Mouse (Mus musculus): ENCODE data around the gene Lsm14a.
"Not testable (repeated sequence)": the region's sequence is repeated elsewhere in the genome, so short reads cannot be mapped to it uniquely, and the experiment has no call there.

The Lsm14a gene

GRCm38 (mm10) chr7:34340841-34341240 lies 52.3 kb downstream of the Lsm14a start:
- Histone ChIP-seq H3K27me3 (ENCODE audit: control insufficient read depth, insufficient read depth, low read length, poor library complexity, severe bottlenecking) (no peaks in the 10 kb centered on the region), H3K36me3 (ENCODE audit: control insufficient read depth, insufficient read depth, low read length, poor library complexity, severe bottlenecking) (no peaks in the 10 kb centered on the region; the same call in none of the 2 replicates)
- no peak for DNase-seq (ENCODE audit: low read depth, low spot score)

- no peaks in the 10 kb centered on the region for H3K27me3 ChIP-seq (ENCODE audit: control insufficient read depth, insufficient read depth, low read length, poor library complexity, severe bottlenecking)
- H3K36me3 ChIP-seq (ENCODE audit: control insufficient read depth, insufficient read depth, low read length, poor library complexity, severe bottlenecking) = no peaks in the 10 kb centered on the region; the same call in none of the 2 replicates
- no peak for DNase-seq (ENCODE audit: low read depth, low spot score)
These were observed 54.0 kb downstream of the Lsm14a start for GRCm38 (mm10) chr7:34339164-34339489.

GRCm38 (mm10) chr7:34338445-34339163 lies 54.5 kb downstream of the Lsm14a start:
- Histone ChIP-seq H3K27me3 (ENCODE audit: control insufficient read depth, insufficient read depth, low read length, poor library complexity, severe bottlenecking) (no peaks in the 10 kb centered on the region), H3K36me3 (ENCODE audit: control insufficient read depth, insufficient read depth, low read length, poor library complexity, severe bottlenecking) (no peaks in the 10 kb centered on the region; the same call in none of the 2 replicates)
- DNase-seq (ENCODE audit: low read depth, low spot score) = no peak

GRCm38 (mm10) chr7:34337268-34337667 lies 55.8 kb downstream of the Lsm14a start:
- Histone ChIP-seq H3K36me3 (ENCODE audit: control insufficient read depth, insufficient read depth, low read length, poor library complexity, severe bottlenecking) (no peaks in the 10 kb centered on the region; the same call in 1 of the 2 replicates), H3K27me3 (ENCODE audit: control insufficient read depth, insufficient read depth, low read length, poor library complexity, severe bottlenecking) (no peaks in the 10 kb centered on the region)
- peak; percentile 35 for DNase-seq (ENCODE audit: low read depth, low spot score)

GRCm38 (mm10) chr7:34336545-34336944 lies 56.6 kb downstream of the Lsm14a start:
- not testable (repeated sequence) for DNase-seq (ENCODE audit: low read depth, low spot score); H3K27me3 ChIP-seq (ENCODE audit: control insufficient read depth, insufficient read depth, low read length, poor library complexity, severe bottlenecking); H3K36me3 ChIP-seq (ENCODE audit: control insufficient read depth, insufficient read depth, low read length, poor library complexity, severe bottlenecking)

- Histone ChIP-seq H3K36me3 (ENCODE audit: control insufficient read depth, insufficient read depth, low read length, poor library complexity, severe bottlenecking) (no peaks in the 10 kb centered on the region), H3K27me3 (ENCODE audit: control insufficient read depth, insufficient read depth, low read length, poor library complexity, severe bottlenecking) (no peaks in the 10 kb centered on the region)
- DNase-seq (ENCODE audit: low read depth, low spot score) = no peak
These were observed 65.6 kb downstream of the Lsm14a start for GRCm38 (mm10) chr7:34327493-34327892.

GRCm38 (mm10) chr7:34324857-34325256 lies 68.3 kb downstream of the Lsm14a start:
- Histone ChIP-seq H3K36me3 (ENCODE audit: control insufficient read depth, insufficient read depth, low read length, poor library complexity, severe bottlenecking) (no peaks in the 10 kb centered on the region), H3K27me3 (ENCODE audit: control insufficient read depth, insufficient read depth, low read length, poor library complexity, severe bottlenecking) (no peaks in the 10 kb centered on the region)
- no peak for DNase-seq (ENCODE audit: low read depth, low spot score)

- Histone ChIP-seq H3K27me3 (ENCODE audit: control insufficient read depth, insufficient read depth, low read length, poor library complexity, severe bottlenecking) (no peaks in the 10 kb centered on the region), H3K36me3 (ENCODE audit: control insufficient read depth, insufficient read depth, low read length, poor library complexity, severe bottlenecking) (no peaks in the 10 kb centered on the region)
- no peak for DNase-seq (ENCODE audit: low read depth, low spot score)
These were observed 69.1 kb downstream of the Lsm14a start for GRCm38 (mm10) chr7:34324005-34324404.

- no peaks in the 10 kb centered on the region for H3K27me3 ChIP-seq (ENCODE audit: control insufficient read depth, insufficient read depth, low read length, poor library complexity, severe bottlenecking)
- no peak for DNase-seq (ENCODE audit: low read depth, low spot score)
These were observed 69.8 kb downstream of the Lsm14a start for GRCm38 (mm10) chr7:34323351-34323750.

GRCm38 (mm10) chr7:34321958-34322357 lies 71.2 kb downstream of the Lsm14a start:
- DNase-seq (ENCODE audit: low read depth, low spot score) = no peak
- no peaks in the 10 kb centered on the region for H3K36me3 ChIP-seq (ENCODE audit: control insufficient read depth, insufficient read depth, low read length, poor library complexity, severe bottlenecking)

More at GRCm38 (mm10) chr7:34323351-34323750, 69.8 kb downstream of the Lsm14a start:
- H3K36me3 ChIP-seq (ENCODE audit: control insufficient read depth, insufficient read depth, low read length, poor library complexity, severe bottlenecking) = no peaks in the 10 kb centered on the region

GRCm38 (mm10) chr7:34321119-34321518 lies 72.0 kb downstream of the Lsm14a start:
- no peaks in the 10 kb centered on the region for H3K36me3 ChIP-seq (ENCODE audit: control insufficient read depth, insufficient read depth, low read length, poor library complexity, severe bottlenecking)
- no peak for DNase-seq (ENCODE audit: low read depth, low spot score)
- no peaks in the 10 kb centered on the region for H3K27me3 ChIP-seq (ENCODE audit: control insufficient read depth, insufficient read depth, low read length, poor library complexity, severe bottlenecking)

More at GRCm38 (mm10) chr7:34321958-34322357, 71.2 kb downstream of the Lsm14a start:
- no peaks in the 10 kb centered on the region for H3K27me3 ChIP-seq (ENCODE audit: control insufficient read depth, insufficient read depth, low read length, poor library complexity, severe bottlenecking)

- DNase-seq (ENCODE audit: low read depth, low spot score) = no peak
- H3K36me3 ChIP-seq (ENCODE audit: control insufficient read depth, insufficient read depth, low read length, poor library complexity, severe bottlenecking) = no peaks in the 10 kb centered on the region
- no peaks in the 10 kb centered on the region for H3K27me3 ChIP-seq (ENCODE audit: control insufficient read depth, insufficient read depth, low read length, poor library complexity, severe bottlenecking)
These were observed 73.2 kb downstream of the Lsm14a start for GRCm38 (mm10) chr7:34319957-34320356.

GRCm38 (mm10) chr7:34319123-34319522 lies 74.0 kb downstream of the Lsm14a start:
- no peak for DNase-seq (ENCODE audit: low read depth, low spot score)
- H3K36me3 ChIP-seq (ENCODE audit: control insufficient read depth, insufficient read depth, low read length, poor library complexity, severe bottlenecking) = no peaks in the 10 kb centered on the region
- no peaks in the 10 kb centered on the region for H3K27me3 ChIP-seq (ENCODE audit: control insufficient read depth, insufficient read depth, low read length, poor library complexity, severe bottlenecking)

GRCm38 (mm10) chr7:34317901-34318476 lies 75.1 kb downstream of the Lsm14a start:
- no peak for DNase-seq (ENCODE audit: low read depth, low spot score)
- Histone ChIP-seq H3K36me3 (ENCODE audit: control insufficient read depth, insufficient read depth, low read length, poor library complexity, severe bottlenecking) (no peaks in the 10 kb centered on the region), H3K27me3 (ENCODE audit: control insufficient read depth, insufficient read depth, low read length, poor library complexity, severe bottlenecking) (no peaks in the 10 kb centered on the region)

GRCm38 (mm10) chr7:34313443-34313875 lies 79.7 kb downstream of the Lsm14a start, which contains the start of gene 4931406P16Rik:
4931406P16Rik (minus strand) TSS chr7:34313551.
- no peaks in the 10 kb centered on the region for H3K27me3 ChIP-seq (ENCODE audit: control insufficient read depth, insufficient read depth, low read length, poor library complexity, severe bottlenecking)
- H3K36me3 ChIP-seq (ENCODE audit: control insufficient read depth, insufficient read depth, low read length, poor library complexity, severe bottlenecking) = no peaks in the 10 kb centered on the region
- peak; percentile 88 for DNase-seq (ENCODE audit: low read depth, low spot score)
